Mouse (Mus musculus): ENCODE results near the gene Akap13.

The Akap13 gene

DNA sequence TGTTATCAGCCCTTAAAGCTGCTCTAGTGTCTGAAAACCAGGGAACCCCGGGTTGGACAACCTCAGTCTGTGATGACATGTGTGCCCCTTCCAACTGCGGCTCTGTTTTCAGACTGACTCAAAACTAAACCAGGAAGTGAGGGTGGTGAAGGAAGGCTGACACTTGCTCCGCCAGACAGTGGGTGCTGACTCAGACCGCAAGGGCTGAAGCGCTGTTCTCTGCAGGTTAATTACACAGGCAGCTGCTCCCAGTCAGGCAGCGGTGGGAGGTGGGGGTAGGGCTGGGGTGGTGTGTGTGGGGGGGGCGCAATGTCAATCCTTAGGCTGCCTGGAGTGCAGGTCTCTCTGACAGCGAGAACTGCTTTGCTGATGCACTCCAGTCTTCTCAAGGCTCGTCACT lies 341.1 kb downstream of the Akap13 start:
- no peak for DNase-seq (ENCODE audit: low spot score)

DNA sequence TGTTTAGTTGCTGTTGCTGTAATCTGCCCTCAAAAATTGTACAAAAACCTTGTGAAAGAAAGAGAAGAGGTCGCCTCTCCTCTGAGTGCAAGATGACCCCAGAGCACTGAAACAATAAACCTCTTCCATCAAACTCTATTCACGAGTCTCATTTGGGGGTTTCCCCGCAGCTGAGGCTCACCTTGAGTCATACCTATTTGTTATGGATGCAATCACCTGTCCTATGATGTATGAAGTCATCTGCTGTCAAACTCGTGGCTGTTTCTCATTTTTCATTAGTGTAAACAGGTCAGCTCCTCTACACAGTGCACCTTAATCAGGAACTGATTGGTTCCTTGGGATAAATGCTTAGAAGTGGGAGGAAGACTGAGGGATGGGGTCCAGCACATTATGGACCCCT lies 345.2 kb downstream of the Akap13 start:
- no peak for DNase-seq (ENCODE audit: low spot score)

DNA sequence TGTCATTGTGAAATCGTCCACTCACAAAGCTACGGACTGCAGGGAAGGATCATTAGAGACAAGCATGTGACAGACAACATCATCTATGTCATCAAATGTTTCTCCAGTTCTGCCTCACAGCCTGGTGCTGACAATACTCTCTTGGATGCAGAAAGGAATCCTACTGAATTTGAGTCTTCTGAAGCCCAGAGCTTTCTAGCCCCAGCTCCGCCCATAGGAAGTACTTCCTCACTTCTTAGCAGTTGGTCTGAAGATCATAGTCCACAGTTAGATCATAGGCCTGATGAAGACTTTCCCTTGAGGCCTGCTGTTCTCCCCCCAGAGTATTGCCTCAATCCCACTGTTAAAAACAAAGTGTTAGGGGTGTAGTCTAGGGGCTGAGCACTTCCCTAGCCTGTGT lies 345.7 kb downstream of the Akap13 start:
- no peak for DNase-seq (ENCODE audit: low spot score)

DNA sequence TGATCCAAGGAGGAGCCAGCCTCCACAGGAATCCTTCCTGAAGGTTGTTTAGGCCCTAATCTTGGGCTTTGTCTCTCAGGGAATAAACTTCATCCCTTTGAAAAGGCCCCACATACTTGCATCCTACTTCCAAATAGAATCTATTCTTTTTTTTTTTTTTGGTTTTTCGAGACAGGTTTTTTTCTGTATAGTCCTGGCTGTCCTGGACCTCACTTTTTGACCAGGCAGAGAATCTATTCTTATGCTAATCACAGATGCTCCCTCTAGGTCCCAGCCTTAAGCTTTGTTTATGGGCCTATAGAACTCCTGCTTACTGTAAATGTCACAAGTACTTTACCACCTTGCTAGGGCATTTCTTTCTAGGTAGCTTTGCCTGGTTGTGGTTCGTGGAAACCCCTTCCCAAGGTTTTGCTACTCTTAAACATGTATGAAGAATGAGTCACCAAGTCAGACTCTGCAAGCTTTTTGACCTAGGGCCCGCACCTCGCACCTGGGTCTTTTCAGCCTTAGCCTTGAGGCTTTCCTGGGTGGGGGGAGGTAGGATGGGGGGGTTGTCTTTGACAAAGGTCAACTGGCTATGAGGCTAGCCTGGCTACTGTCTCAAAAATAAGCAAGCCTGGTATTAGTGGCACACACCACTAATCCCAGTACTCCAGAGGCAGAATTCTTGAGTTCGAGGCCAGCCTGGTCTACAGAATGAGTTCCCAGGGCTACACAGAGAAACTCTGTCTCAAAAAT lies 346.5 kb downstream of the Akap13 start:
- DNase-seq (ENCODE audit: low spot score) = no peak

DNA sequence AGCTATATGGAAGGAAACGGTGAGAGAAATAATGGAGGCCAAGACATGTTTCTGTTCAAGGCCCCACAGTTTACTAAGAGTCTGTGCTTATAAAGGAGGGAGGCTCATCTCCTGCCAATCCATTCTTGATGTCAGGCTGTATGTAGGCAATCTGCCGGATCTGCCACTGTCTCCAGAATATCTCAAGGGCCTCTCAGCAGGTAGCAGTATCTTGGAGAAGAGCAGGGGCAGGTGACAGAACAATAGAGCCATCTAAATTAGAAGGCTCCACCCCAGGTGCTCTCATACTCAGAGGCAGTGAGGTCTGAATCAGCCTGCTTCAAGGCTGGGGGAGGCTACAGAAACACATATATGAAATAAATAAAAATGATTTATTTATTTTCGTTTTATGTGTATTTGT lies 347.6 kb downstream of the Akap13 start:
- DNase-seq (ENCODE audit: low spot score) = no peak

Measured in urinary bladder, postnatal 25 days (tissue).